Mouse (Mus musculus) forebrain, embryonic 11.5 days (tissue): ENCODE measurements around the gene Ift27. TPM values are rescaled to one million over a fixed set of nuclear protein-coding genes. Genes with fewer than 3 reads are reported as not detected.

ENCODE experiments used
- ATAC-seq: fragments of 200-750 bp; cut with Nextera tagmentation; replicated peaks from 2 replicates; pipeline ENCODE4 v1.8.0; 2017; ENCODE audit warnings: moderate TSS enrichment; ENCODE audit not compliant: low FRiP score
- DNase-seq: peaks from one replicate; pipeline ENCODE4 v3.0.0-alpha.2; 2017; ENCODE audit warnings: low spot score
- H3K27ac ChIP-seq: fragments of 300-500 bp; sonication (generic); 2 replicates; pipeline ENCODE4 v1.5.1; 2014; ENCODE audit warnings: low read depth, low read length
- H3K27me3 ChIP-seq: fragments of 300-500 bp; sonication (generic); 2 replicates; pipeline ENCODE4 v1.6.1; 2014; ENCODE audit warnings: mild to moderate bottlenecking, low read length, mixed read lengths; ENCODE audit not compliant: control insufficient read depth, insufficient read depth
- H3K36me3 ChIP-seq: fragments of 300-500 bp; sonication (generic); 2 replicates; pipeline ENCODE4 v1.6.1; 2014; ENCODE audit warnings: mild to moderate bottlenecking, low read length, moderate library complexity, mixed read lengths; ENCODE audit not compliant: control insufficient read depth, insufficient read depth
- H3K4me1 ChIP-seq: fragments of 300-500 bp; sonication (generic); replicated peaks from 2 replicates; pipeline ENCODE4 v1.6.1; 2014; ENCODE audit warnings: low read length, mixed read lengths; ENCODE audit not compliant: control insufficient read depth, insufficient read depth
- H3K4me2 ChIP-seq: fragments of 300-500 bp; sonication (generic); 2 replicates; pipeline ENCODE4 v1.6.1; 2014; ENCODE audit warnings: low read depth, mild to moderate bottlenecking, low read length, moderate library complexity, mixed read lengths; ENCODE audit not compliant: severe bottlenecking
- H3K4me3 ChIP-seq: fragments of 300-500 bp; sonication (generic); 2 replicates; pipeline ENCODE4 v1.5.1; 2014; ENCODE audit warnings: low read depth, low read length
- H3K9ac ChIP-seq: fragments of 300-500 bp; sonication (generic); 2 replicates; pipeline ENCODE4 v1.6.1; 2014; ENCODE audit warnings: low read length
- H3K9me3 ChIP-seq: fragments of 300-500 bp; sonication (generic); 2 replicates; pipeline ENCODE4 v1.6.1; 2016; ENCODE audit warnings: low read length, mixed read lengths; ENCODE audit not compliant: control insufficient read depth
- WGBS: fragments of 180-500 bp; shearing (Covaris S2); extraction: QIAGEN DNeasy Blood & Tissue Kit; methylation state at CpG from one replicate; pipeline ENCODE4 v1.1.7; 2014; 5-methylcytosine and 5-hydroxymethylcytosine counted together
- polyA plus RNA-seq: library from polyadenylated mRNA; unstranded; fragments of >200 nt; fragmentation: Nextera tagmentation; extraction: Ambion mirVana; gene quantifications from 2 replicates; pipeline ENCODE4 v1.2.1, GENCODE M21; 2014

The Ift27 gene
- polyA plus RNA-seq, 1 experiment from 2014 or later = 145 TPM

DNA sequence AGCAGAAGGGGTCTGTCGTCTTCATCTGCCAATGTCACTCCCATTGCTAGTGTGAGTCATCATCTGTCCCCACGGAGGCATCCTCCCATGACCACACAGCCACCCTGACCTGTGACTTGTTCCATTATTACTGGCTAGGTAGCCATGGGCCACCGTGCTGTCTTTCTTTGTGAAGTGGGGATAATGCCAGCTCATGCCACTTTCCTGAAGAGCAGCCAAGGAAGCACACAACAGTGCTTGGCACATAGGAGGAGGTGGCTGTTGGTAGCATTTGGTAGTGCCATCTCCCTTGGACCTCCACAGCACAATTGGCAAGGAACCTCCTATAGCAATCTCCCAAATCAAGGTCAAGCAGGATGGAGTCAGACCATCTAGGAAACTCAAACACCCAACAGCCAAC is 20.4 kb upstream of the Ift27 start:
- no peaks in the 10 kb centered on the region for H3K36me3 ChIP-seq
- DNase-seq (no peak), ATAC-seq (no peak)
- H3K27me3 ChIP-seq = no peaks in the 10 kb centered on the region
- no peak overlapping the region for H3K4me2 ChIP-seq
- H3K27ac ChIP-seq = no peak overlapping the region
- WGBS = 77% methylated on average over 3 of the region's 3 CpGs
- H3K9ac ChIP-seq = no peak overlapping the region
- no peak overlapping the region for H3K4me3 ChIP-seq
- H3K4me1 ChIP-seq = no peaks in the 10 kb centered on the region
- H3K9me3 ChIP-seq = no peaks in the 10 kb centered on the region

GRCm38 (mm10) chr15:78189636-78190035 is 15.7 kb upstream of the Ift27 start:
- no peaks in the 10 kb centered on the region for H3K36me3 ChIP-seq
- WGBS = 93% methylated on average over 7 of the region's 7 CpGs
- no peak overlapping the region for H3K27ac ChIP-seq
- no peak overlapping the region for H3K9ac ChIP-seq
- H3K4me2 ChIP-seq = no peak overlapping the region
- no peak for ATAC-seq
- H3K27me3 ChIP-seq = no peaks in the 10 kb centered on the region
- no peak overlapping the region for H3K4me3 ChIP-seq
- no peak for DNase-seq
- no peaks in the 10 kb centered on the region for H3K9me3 ChIP-seq
- no peaks in the 10 kb centered on the region for H3K4me1 ChIP-seq

- WGBS = 79% methylated on average over 3 of the region's 3 CpGs
- Histone ChIP-seq H3K4me3 (no peak overlapping the region), H3K9me3 (no peaks in the 10 kb centered on the region), H3K9ac (no peak overlapping the region), H3K27ac (no peak overlapping the region), H3K27me3 (no peaks in the 10 kb centered on the region), H3K4me2 (no peak overlapping the region), H3K36me3 (no peaks in the 10 kb centered on the region), H3K4me1 (no peaks in the 10 kb centered on the region)
- ATAC-seq (no peak), DNase-seq (no peak)
Observed at GRCm38 (mm10) chr15:78188546-78188945, 14.6 kb upstream of the Ift27 start.

DNA sequence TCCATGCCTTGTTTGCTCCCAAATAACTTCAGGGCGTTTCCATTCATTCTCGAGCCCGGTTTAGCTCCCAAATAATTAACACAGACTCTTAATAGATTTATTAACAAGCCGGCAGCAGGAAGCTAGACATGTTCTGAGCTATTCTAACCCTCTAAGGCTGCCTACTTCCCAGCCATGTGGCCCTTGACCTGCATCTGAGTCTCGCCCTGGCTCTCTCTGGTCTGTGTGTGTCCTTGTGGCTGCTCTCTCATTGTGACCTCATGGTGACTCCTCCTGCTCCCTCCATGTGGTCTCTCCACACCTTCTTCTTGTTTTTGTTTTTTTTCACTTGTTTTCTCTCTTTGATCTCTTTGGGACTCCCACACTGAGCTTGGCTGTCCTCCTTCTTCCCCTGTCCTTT is 13.0 kb upstream of the Ift27 start:
- Histone ChIP-seq H3K9me3 (no peaks in the 10 kb centered on the region), H3K4me3 (no peak overlapping the region), H3K27me3 (no peaks in the 10 kb centered on the region), H3K9ac (no peak overlapping the region), H3K4me1 (no peaks in the 10 kb centered on the region), H3K4me2 (no peak overlapping the region), H3K27ac (no peak overlapping the region), H3K36me3 (no peaks in the 10 kb centered on the region)
- 71% methylated on average over 5 of the region's 5 CpGs for WGBS
- DNase-seq = no peak
- no peak for ATAC-seq

DNA sequence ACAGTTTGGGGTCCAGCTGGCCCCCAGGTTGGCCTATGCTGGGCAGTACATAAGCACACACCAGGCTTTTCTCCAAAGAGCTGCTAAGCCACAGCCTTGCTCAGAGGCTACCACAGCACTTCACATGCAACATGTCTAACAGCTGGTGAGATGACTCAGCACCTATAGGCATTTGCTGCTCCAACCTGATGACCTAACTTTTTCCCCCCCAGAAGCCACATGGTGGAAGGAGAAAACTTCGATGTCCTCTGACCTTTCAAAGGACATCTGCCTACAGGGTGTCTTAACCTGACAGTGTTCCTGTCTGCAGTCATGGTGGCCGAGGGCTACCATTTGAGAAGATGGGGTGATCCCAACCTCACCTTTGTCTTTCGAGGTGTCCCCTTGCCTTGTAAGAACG is 11.7 kb upstream of the Ift27 start:
- H3K27me3 ChIP-seq = no peaks in the 10 kb centered on the region
- no peak overlapping the region for H3K4me2 ChIP-seq
- no peak overlapping the region for H3K9ac ChIP-seq
- no peaks in the 10 kb centered on the region for H3K9me3 ChIP-seq
- no peak for DNase-seq
- no peak for ATAC-seq
- no peaks in the 10 kb centered on the region for H3K36me3 ChIP-seq
- no peak overlapping the region for H3K4me3 ChIP-seq
- no peak overlapping the region for H3K27ac ChIP-seq
- WGBS = 92% methylated on average over 4 of the region's 4 CpGs
- no peaks in the 10 kb centered on the region for H3K4me1 ChIP-seq

GRCm38 (mm10) chr15:78184855-78185254 is 10.9 kb upstream of the Ift27 start:
- no peak overlapping the region for H3K4me3 ChIP-seq
- no peaks in the 10 kb centered on the region for H3K9me3 ChIP-seq
- WGBS = 4% methylated on average over 10 of the region's 10 CpGs
- H3K36me3 ChIP-seq = no peaks in the 10 kb centered on the region
- H3K9ac ChIP-seq = no peak overlapping the region
- peak; percentile 73 for DNase-seq
- peak; percentile 80 for ATAC-seq
- H3K27ac ChIP-seq = no peak overlapping the region
- H3K4me2 ChIP-seq = peak overlapping the region; percentile 1; the same call in 1 of the 2 replicates
- H3K4me1 ChIP-seq = no peaks in the 10 kb centered on the region
- H3K27me3 ChIP-seq = no peaks in the 10 kb centered on the region

DNA sequence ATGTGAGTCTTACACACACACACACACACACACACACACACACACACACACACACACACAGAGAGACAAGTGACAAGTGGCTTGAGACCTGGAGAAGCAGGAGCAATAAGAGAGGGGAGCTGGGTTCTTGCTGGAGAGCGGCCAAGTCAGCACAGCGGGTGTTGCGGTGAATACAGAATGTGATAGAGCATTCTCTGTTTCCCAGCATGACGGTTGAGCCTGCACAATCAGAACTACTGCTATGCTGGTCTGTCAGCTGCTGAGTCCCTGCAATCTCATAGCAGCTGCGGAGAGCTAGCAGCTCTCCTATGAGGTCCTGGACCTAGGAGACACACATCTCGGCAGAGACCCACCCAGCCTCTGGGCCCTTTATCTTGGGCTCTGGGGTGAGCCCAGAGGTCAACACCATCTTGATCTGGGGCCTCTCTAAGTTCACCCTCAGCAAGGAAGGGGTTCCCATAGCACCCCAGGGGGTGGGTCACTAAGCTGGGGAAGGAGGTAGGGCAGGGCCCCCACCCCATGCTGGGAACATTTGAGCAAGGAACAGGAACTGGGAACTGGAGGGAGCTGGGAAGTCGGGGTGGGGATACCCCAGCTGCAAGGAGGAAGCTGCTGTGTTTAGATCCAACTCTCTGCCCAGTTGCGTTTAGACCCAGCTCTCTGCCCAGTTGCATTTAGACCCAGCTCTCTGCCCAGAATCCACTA is 7.9 kb upstream of the Ift27 start:
- no peak overlapping the region for H3K9ac ChIP-seq

GRCm38 (mm10) chr15:78179775-78180174 is 5.9 kb upstream of the Ift27 start:
- no peak for ATAC-seq
- WGBS = 67% methylated on average over 3 of the region's 3 CpGs

More for the DNA sequence above, 7.9 kb upstream of the Ift27 start:
- WGBS = 29% methylated on average over 8 of the region's 8 CpGs
- no peaks in the 10 kb centered on the region for H3K36me3 ChIP-seq
- H3K4me2 ChIP-seq = no peak overlapping the region
- no peaks in the 10 kb centered on the region for H3K9me3 ChIP-seq
- H3K4me1 ChIP-seq = peaks cover 2% of the 10 kb centered on the region; the same call in 1 of the 2 replicates
- no peaks in the 10 kb centered on the region for H3K27me3 ChIP-seq
- no peak overlapping the region for H3K4me3 ChIP-seq
- DNase-seq (peak; percentile 63), ATAC-seq (0 out of 2 replicates have a peak, but pooled peaks have one; percentile 21)
- H3K27ac ChIP-seq = no peak overlapping the region

DNA sequence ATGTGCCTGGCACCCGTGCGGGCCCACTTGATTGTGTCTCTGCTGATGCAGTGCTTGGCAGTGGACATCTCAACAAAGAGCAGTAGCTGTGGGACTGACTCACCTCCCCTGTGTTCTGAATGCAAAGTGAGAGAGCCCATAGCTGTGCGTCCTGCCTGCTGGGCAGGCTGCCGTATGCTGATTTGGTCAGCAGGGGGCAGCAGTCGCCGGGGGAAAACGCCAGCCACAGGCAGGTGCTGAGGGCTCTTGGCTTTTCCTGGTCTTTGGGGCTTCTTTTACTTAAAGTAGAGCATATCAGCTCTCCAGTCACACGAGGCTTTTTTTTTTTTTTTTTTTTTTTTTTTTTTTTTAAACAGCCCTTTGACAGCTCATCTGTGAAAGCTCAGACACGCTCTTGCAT is 4.5 kb upstream of the Ift27 start:
- no peak overlapping the region for H3K9ac ChIP-seq
- DNase-seq = peak; percentile 90
- 7% methylated on average over 9 of the region's 9 CpGs for WGBS
- H3K4me1 ChIP-seq = peaks cover 5% of the 10 kb centered on the region; the same call in 1 of the 2 replicates
- no peaks in the 10 kb centered on the region for H3K9me3 ChIP-seq
- H3K4me3 ChIP-seq = no peak overlapping the region
- H3K4me2 ChIP-seq = peak overlapping the region; percentile 13; the same call in 1 of the 2 replicates
- H3K36me3 ChIP-seq = no peaks in the 10 kb centered on the region
- no peak overlapping the region for H3K27ac ChIP-seq
- no peaks in the 10 kb centered on the region for H3K27me3 ChIP-seq
- no peak for ATAC-seq

More at GRCm38 (mm10) chr15:78179775-78180174, 5.9 kb upstream of the Ift27 start:
- Histone ChIP-seq H3K4me1 (peaks cover 4% of the 10 kb centered on the region; the same call in 1 of the 2 replicates), H3K27me3 (no peaks in the 10 kb centered on the region), H3K4me3 (no peak overlapping the region), H3K9me3 (no peaks in the 10 kb centered on the region), H3K9ac (no peak overlapping the region), H3K27ac (no peak overlapping the region), H3K36me3 (no peaks in the 10 kb centered on the region), H3K4me2 (no peak overlapping the region)
- DNase-seq = no peak
